Mouse (Mus musculus): ENCODE measurements at regions not wholly inside any gene's neighbourhood (a gene's known extent, or its start where the extent isn't known, plus 50 kb on each side); places are given as distances from the start of the nearest gene placed in this dataset.

- H3K4me1 ChIP-seq, result peaks cover 4% of the 10 kb centered on the region; the same call in 1 of the 2 replicates
- DNase-seq (ENCODE audit: extremely low spot score, low spot score), result no peak
- WGBS, result 82% methylated on average over 2 of the region's 2 CpGs
These were observed 245.4 kb upstream of the 9630041A04Rik start for GRCm38 (mm10) chr9:101616261-101616660.

DNA sequence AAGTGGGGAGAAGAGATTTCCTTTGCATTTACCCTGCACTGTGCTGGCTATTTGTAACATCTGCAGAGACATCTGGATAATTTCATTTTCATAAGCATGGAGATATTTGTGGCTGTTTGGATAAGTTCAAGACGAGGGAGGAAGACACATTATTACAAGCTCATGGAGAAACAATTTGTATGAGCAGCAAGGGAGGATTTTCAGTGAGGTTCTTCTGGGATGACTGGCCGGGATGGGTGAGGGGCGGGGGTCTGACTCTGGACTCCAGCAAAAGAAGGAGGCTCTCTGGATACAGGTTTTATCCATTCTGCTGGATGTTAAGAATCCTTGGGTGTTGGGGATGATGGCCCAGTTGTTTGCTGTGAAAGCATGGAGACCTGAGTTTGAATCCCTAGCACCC, 246.5 kb upstream of the 9630041A04Rik start:
- DNase-seq (ENCODE audit: extremely low spot score, low spot score), result no peak
- whole genome bisulfite sequencing, result 83% methylated on average over 3 of the region's 3 CpGs
- no peak overlapping the region for H3K4me3 ChIP-seq
- H3K4me1 ChIP-seq, result peaks cover 4% of the 10 kb centered on the region; the same call in 1 of the 2 replicates
- no peaks in the 10 kb centered on the region for H3K36me3 ChIP-seq (replicated peaks)
- H3K9me3 ChIP-seq, result no peaks in the 10 kb centered on the region
- H3K27me3 ChIP-seq (ENCODE audit: poor library complexity, severe bottlenecking), result peaks cover 6% of the 10 kb centered on the region; the same call in 1 of the 2 replicates
- H3K27ac ChIP-seq, result no peak overlapping the region

More at GRCm38 (mm10) chr9:101616261-101616660, 245.4 kb upstream of the 9630041A04Rik start:
- no peaks in the 10 kb centered on the region; the same call in 1 of the 2 replicates for H3K27me3 ChIP-seq (ENCODE audit: poor library complexity, severe bottlenecking)
- no peaks in the 10 kb centered on the region for H3K36me3 ChIP-seq (replicated peaks)
- H3K4me3 ChIP-seq, result no peak overlapping the region
- H3K9me3 ChIP-seq, result no peaks in the 10 kb centered on the region
- no peak overlapping the region for H3K27ac ChIP-seq

- no peak for DNase-seq (ENCODE audit: extremely low spot score, low spot score)
- Histone ChIP-seq H3K9me3 (no peaks in the 10 kb centered on the region), H3K4me3 (no peak overlapping the region), H3K4me1 (peaks cover 4% of the 10 kb centered on the region; the same call in 1 of the 2 replicates), H3K27ac (no peak overlapping the region), H3K36me3 (replicated peaks) (no peaks in the 10 kb centered on the region), H3K27me3 (ENCODE audit: poor library complexity, severe bottlenecking) (peaks cover 7% of the 10 kb centered on the region; the same call in 1 of the 2 replicates)
- 74% methylated on average over 3 of the region's 3 CpGs for WGBS
These were observed 247.7 kb upstream of the 9630041A04Rik start for GRCm38 (mm10) chr9:101613933-101614332.

DNA sequence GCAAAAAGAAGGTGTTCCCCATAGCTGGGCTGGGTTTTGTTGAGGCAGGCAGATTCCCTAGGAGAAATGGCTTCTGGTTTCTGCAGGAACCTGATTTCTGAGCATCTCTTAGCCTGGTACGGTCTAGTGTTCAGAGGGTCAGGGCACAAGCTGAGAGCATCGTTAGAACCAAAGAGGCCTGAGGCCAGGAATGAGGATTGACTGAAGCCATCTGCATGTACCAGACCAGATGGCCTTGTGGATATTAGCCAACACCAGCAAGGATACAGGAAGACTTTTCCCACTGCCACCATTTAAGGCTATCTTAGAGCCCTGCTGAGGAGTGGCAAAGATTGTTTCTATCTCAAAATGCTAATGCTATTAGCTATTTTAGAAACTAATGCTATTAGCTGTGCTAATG, 248.2 kb upstream of the 9630041A04Rik start:
- Histone ChIP-seq H3K4me1 (peaks cover 4% of the 10 kb centered on the region; the same call in 1 of the 2 replicates), H3K9me3 (no peaks in the 10 kb centered on the region), H3K27ac (no peak overlapping the region), H3K4me3 (no peak overlapping the region), H3K27me3 (ENCODE audit: poor library complexity, severe bottlenecking) (peaks cover 7% of the 10 kb centered on the region; the same call in 1 of the 2 replicates), H3K36me3 (replicated peaks) (no peaks in the 10 kb centered on the region)
- DNase-seq (ENCODE audit: extremely low spot score, low spot score), result no peak
- WGBS, result 81% methylated on average over 2 of the region's 2 CpGs

DNA sequence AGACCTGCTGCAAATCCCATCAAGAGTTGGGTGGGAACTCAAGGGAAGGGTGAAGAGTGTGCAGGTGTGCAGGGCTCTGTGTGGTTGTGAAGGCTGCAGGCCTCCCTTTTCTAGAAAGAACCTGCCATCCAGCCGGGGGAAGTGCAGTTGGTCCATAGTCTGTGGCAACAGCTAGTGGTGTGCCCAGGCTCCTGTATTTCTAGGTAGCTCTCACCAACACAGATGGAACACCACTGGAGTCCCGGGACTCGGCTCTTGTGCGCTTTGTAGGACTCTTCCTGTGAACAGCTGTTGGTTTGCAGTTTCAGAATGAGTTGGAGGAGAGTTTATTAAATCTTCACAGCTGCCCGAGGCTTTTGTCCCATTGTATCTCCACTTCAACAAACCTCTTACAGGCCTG, 248.7 kb upstream of the 9630041A04Rik start:
- no peak overlapping the region for H3K27ac ChIP-seq
- 92% methylated on average over 5 of the region's 5 CpGs for WGBS

GRCm38 (mm10) chr9:101612571-101612970, 249.1 kb upstream of the 9630041A04Rik start:
- Histone ChIP-seq H3K4me1 (peaks cover 3% of the 10 kb centered on the region; the same call in 1 of the 2 replicates), H3K36me3 (replicated peaks) (no peaks in the 10 kb centered on the region), H3K27me3 (ENCODE audit: poor library complexity, severe bottlenecking) (peaks cover 7% of the 10 kb centered on the region; the same call in 1 of the 2 replicates), H3K27ac (no peak overlapping the region), H3K9me3 (no peaks in the 10 kb centered on the region), H3K4me3 (no peak overlapping the region)
- WGBS, result 94% methylated on average over 4 of the region's 4 CpGs
- no peak for DNase-seq (ENCODE audit: extremely low spot score, low spot score)

More for the DNA sequence above, 248.7 kb upstream of the 9630041A04Rik start:
- no peak for DNase-seq (ENCODE audit: extremely low spot score, low spot score)
- Histone ChIP-seq H3K27me3 (ENCODE audit: poor library complexity, severe bottlenecking) (peaks cover 7% of the 10 kb centered on the region; the same call in 1 of the 2 replicates), H3K36me3 (replicated peaks) (no peaks in the 10 kb centered on the region), H3K4me3 (no peak overlapping the region), H3K4me1 (peaks cover 4% of the 10 kb centered on the region; the same call in 1 of the 2 replicates), H3K9me3 (no peaks in the 10 kb centered on the region)

- Histone ChIP-seq H3K4me1 (no peaks in the 10 kb centered on the region), H3K27me3 (ENCODE audit: poor library complexity, severe bottlenecking) (peaks cover 7% of the 10 kb centered on the region; the same call in 1 of the 2 replicates), H3K9me3 (no peaks in the 10 kb centered on the region), H3K27ac (no peak overlapping the region), H3K4me3 (no peak overlapping the region), H3K36me3 (replicated peaks) (no peaks in the 10 kb centered on the region)
- WGBS, result 30% methylated on average over 3 of the region's 3 CpGs
- DNase-seq (ENCODE audit: extremely low spot score, low spot score), result peak; percentile 49
These were observed 250.2 kb upstream of the 9630041A04Rik start for GRCm38 (mm10) chr9:101611481-101611880.

GRCm38 (mm10) chr9:101610806-101611443, 250.7 kb upstream of the 9630041A04Rik start:
- H3K27ac ChIP-seq, result no peak overlapping the region
- no peak for DNase-seq (ENCODE audit: extremely low spot score, low spot score)
- WGBS, result 83% methylated on average over 8 of the region's 8 CpGs
- H3K4me3 ChIP-seq, result no peak overlapping the region
- no peaks in the 10 kb centered on the region for H3K36me3 ChIP-seq (replicated peaks)
- peaks cover 7% of the 10 kb centered on the region; the same call in 1 of the 2 replicates for H3K27me3 ChIP-seq (ENCODE audit: poor library complexity, severe bottlenecking)
- no peaks in the 10 kb centered on the region for H3K9me3 ChIP-seq
- no peaks in the 10 kb centered on the region for H3K4me1 ChIP-seq

DNA sequence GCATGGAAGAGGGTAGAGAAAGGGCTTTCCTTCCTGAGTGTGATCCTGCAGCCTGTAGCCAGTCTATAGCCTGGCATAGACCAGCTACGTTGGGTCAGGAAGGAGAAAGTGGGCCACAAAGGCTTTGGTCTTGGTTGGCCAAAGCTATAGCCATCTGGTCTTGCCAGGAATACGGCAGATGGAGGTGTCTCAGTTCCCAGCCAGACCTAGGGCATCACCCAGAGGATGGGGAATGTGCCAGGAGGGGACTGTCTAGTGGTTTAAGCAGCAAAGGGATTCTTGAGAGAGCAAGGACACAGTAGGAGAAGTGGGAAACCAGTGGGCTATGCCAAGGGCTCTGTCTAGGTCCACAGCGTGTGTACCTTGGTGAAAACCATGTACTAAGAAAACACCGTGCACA, 251.3 kb upstream of the 9630041A04Rik start:
- H3K4me1 ChIP-seq, result no peaks in the 10 kb centered on the region
- H3K4me3 ChIP-seq, result no peak overlapping the region
- H3K9me3 ChIP-seq, result no peaks in the 10 kb centered on the region
- no peaks in the 10 kb centered on the region for H3K36me3 ChIP-seq (replicated peaks)
- WGBS, result 94% methylated on average over 4 of the region's 4 CpGs
- H3K27me3 ChIP-seq (ENCODE audit: poor library complexity, severe bottlenecking), result peaks cover 7% of the 10 kb centered on the region; the same call in 1 of the 2 replicates
- DNase-seq (ENCODE audit: extremely low spot score, low spot score), result no peak
- H3K27ac ChIP-seq, result no peak overlapping the region

GRCm38 (mm10) chr9:101602799-101603198, 258.8 kb upstream of the 9630041A04Rik start:
- WGBS, result 86% methylated on average over 6 of the region's 6 CpGs
- H3K36me3 ChIP-seq (replicated peaks), result no peaks in the 10 kb centered on the region
- H3K4me1 ChIP-seq, result no peaks in the 10 kb centered on the region
- no peaks in the 10 kb centered on the region for H3K9me3 ChIP-seq
- no peak overlapping the region for H3K27ac ChIP-seq
- H3K27me3 ChIP-seq (ENCODE audit: poor library complexity, severe bottlenecking), result no peaks in the 10 kb centered on the region
- H3K4me3 ChIP-seq, result no peak overlapping the region
- no peak for DNase-seq (ENCODE audit: extremely low spot score, low spot score)

GRCm38 (mm10) chr9:101596898-101597297, 264.7 kb upstream of the 9630041A04Rik start:
- Histone ChIP-seq H3K4me1 (no peaks in the 10 kb centered on the region), H3K4me3 (no peak overlapping the region), H3K27ac (no peak overlapping the region), H3K36me3 (replicated peaks) (no peaks in the 10 kb centered on the region), H3K27me3 (ENCODE audit: poor library complexity, severe bottlenecking) (no peaks in the 10 kb centered on the region), H3K9me3 (no peaks in the 10 kb centered on the region)
- no peak for DNase-seq (ENCODE audit: extremely low spot score, low spot score)
- WGBS, result 94% methylated on average over 3 of the region's 3 CpGs

GRCm38 (mm10) chr9:101595101-101595650, 266.5 kb upstream of the 9630041A04Rik start:
- 90% methylated on average over 14 of the region's 14 CpGs for WGBS
- no peaks in the 10 kb centered on the region for H3K9me3 ChIP-seq
- no peaks in the 10 kb centered on the region for H3K4me1 ChIP-seq
- H3K36me3 ChIP-seq (replicated peaks), result no peaks in the 10 kb centered on the region
- DNase-seq (ENCODE audit: extremely low spot score, low spot score), result no peak
- H3K27ac ChIP-seq, result no peak overlapping the region
- H3K27me3 ChIP-seq (ENCODE audit: poor library complexity, severe bottlenecking), result no peaks in the 10 kb centered on the region
- no peak overlapping the region for H3K4me3 ChIP-seq

- 85% methylated on average over 8 of the region's 8 CpGs for WGBS
- H3K4me1 ChIP-seq, result no peaks in the 10 kb centered on the region
These were observed 269.0 kb upstream of the 9630041A04Rik start for GRCm38 (mm10) chr9:101592621-101593020.

More at GRCm38 (mm10) chr9:101592621-101593020, 269.0 kb upstream of the 9630041A04Rik start:
- Histone ChIP-seq H3K36me3 (replicated peaks) (no peaks in the 10 kb centered on the region), H3K4me3 (no peak overlapping the region), H3K27me3 (ENCODE audit: poor library complexity, severe bottlenecking) (no peaks in the 10 kb centered on the region), H3K27ac (no peak overlapping the region), H3K9me3 (no peaks in the 10 kb centered on the region)
- no peak for DNase-seq (ENCODE audit: extremely low spot score, low spot score)
